Mouse (Mus musculus): Measurements from ENCODE around the gene Mettl8.

DNA sequence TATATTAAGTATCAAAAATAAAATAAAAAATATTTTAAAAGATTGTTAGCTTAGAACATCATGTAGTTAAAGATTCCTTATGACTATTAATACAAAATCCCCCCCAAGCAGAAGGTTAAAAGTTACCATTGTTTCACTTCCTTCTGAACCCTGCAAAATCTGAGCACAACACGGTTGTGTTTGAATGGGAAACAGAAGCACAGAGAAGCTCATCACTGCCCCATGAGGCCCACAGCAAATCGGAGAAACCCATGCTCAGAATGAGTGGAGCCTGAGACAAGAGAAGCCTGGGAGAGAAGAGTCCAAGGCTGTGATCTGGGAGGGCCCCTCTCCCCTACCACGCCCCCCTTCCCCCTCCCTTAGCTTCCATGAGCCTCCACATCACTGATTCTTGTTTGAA, 49.3 kb upstream of the Mettl8 start:
- no peak for TF ChIP-seq HCFC1 (IDR thresholded peaks at IDR 0.05; ENCODE audit: borderline replicate concordance, insufficient read depth, low read length)
- no peak for TF ChIP-seq MAFK (IDR thresholded peaks at IDR 0.05; ENCODE audit: insufficient read depth, low read depth, low read length)
- no peak for TF ChIP-seq ZNF384 (IDR thresholded peaks at IDR 0.05; ENCODE audit: low read depth, low read length)
- TF ChIP-seq ZC3H11A (IDR thresholded peaks at IDR 0.05; ENCODE audit: borderline replicate concordance, low read depth, low read length): no peak
- TF ChIP-seq CHD2 (IDR thresholded peaks at IDR 0.05; ENCODE audit: low read depth, low read length): no peak
